Mouse (Mus musculus): ENCODE results near the gene Cdhr2. TPM values are rescaled to one million over a fixed set of nuclear protein-coding genes. Genes with fewer than 3 reads are reported as not detected.
A peak's percentile ranks its signal among the peaks of the same experiment; 100 is the strongest.

The Cdhr2 gene
- polyA plus RNA-seq, 1 experiment from 2014 or later, result not detected

GRCm38 (mm10) chr13:54726131-54726530 lies 24.9 kb downstream of the Cdhr2 start:
- H3K36me3 ChIP-seq (ENCODE audit: insufficient read depth, low read length), result no peaks in the 10 kb centered on the region
- no peak for ATAC-seq
- H3K4me2 ChIP-seq (replicated peaks; ENCODE audit: low read depth, low read length), result no peak overlapping the region
- H3K9ac ChIP-seq (replicated peaks; ENCODE audit: low read depth), result no peak overlapping the region
- WGBS, result 51% methylated on average over 11 of the region's 11 CpGs
- H3K9me3 ChIP-seq (ENCODE audit: low read length), result no peaks in the 10 kb centered on the region
- no peaks in the 10 kb centered on the region for H3K27me3 ChIP-seq (replicated peaks; ENCODE audit: insufficient read depth, low read length)
- no peak overlapping the region for H3K4me3 ChIP-seq (ENCODE audit: low read depth, low read length)
- TF ChIP-seq EP300 (IDR thresholded peaks at IDR 0.05) (no peak), CTCF (IDR thresholded peaks at IDR 0.05) (no peak)
- no peak for DNase-seq (ENCODE audit: low spot score)
- no peak overlapping the region for H3K27ac ChIP-seq (ENCODE audit: low read length)
- no peaks in the 10 kb centered on the region for H3K4me1 ChIP-seq (ENCODE audit: insufficient read depth, low read depth, low read length)

GRCm38 (mm10) chr13:54736931-54737330 lies 35.7 kb downstream of the Cdhr2 start:
- Histone ChIP-seq H3K4me1 (ENCODE audit: insufficient read depth, low read depth, low read length) (no peaks in the 10 kb centered on the region), H3K27ac (ENCODE audit: low read length) (no peak overlapping the region), H3K36me3 (ENCODE audit: insufficient read depth, low read length) (no peaks in the 10 kb centered on the region), H3K27me3 (replicated peaks; ENCODE audit: insufficient read depth, low read length) (peaks cover 26% of the 10 kb centered on the region), H3K9ac (replicated peaks; ENCODE audit: low read depth) (no peak overlapping the region), H3K4me2 (replicated peaks; ENCODE audit: low read depth, low read length) (no peak overlapping the region), H3K4me3 (ENCODE audit: low read depth, low read length) (no peak overlapping the region), H3K9me3 (ENCODE audit: low read length) (no peaks in the 10 kb centered on the region)
- DNase-seq (ENCODE audit: low spot score) (no peak), ATAC-seq (no peak)
- no peak for TF ChIP-seq EP300 (IDR thresholded peaks at IDR 0.05)
- no peak for TF ChIP-seq CTCF (IDR thresholded peaks at IDR 0.05)
- WGBS, result 37% methylated on average over 3 of the region's 3 CpGs

GRCm38 (mm10) chr13:54737488-54738212 lies 36.4 kb downstream of the Cdhr2 start:
- peaks cover 26% of the 10 kb centered on the region for H3K27me3 ChIP-seq (replicated peaks; ENCODE audit: insufficient read depth, low read length)
- DNase-seq (ENCODE audit: low spot score), result peak; percentile 24

GRCm38 (mm10) chr13:54738213-54738601 lies 36.9 kb downstream of the Cdhr2 start:
- no peaks in the 10 kb centered on the region for H3K36me3 ChIP-seq (ENCODE audit: insufficient read depth, low read length)
- H3K4me1 ChIP-seq (ENCODE audit: insufficient read depth, low read depth, low read length), result no peaks in the 10 kb centered on the region
- no peak overlapping the region for H3K9ac ChIP-seq (replicated peaks; ENCODE audit: low read depth)
- TF ChIP-seq EP300 (IDR thresholded peaks at IDR 0.05) (no peak), CTCF (IDR thresholded peaks at IDR 0.05) (no peak)
- no peak overlapping the region for H3K27ac ChIP-seq (ENCODE audit: low read length)
- H3K4me2 ChIP-seq (replicated peaks; ENCODE audit: low read depth, low read length), result peak overlapping the region; percentile 48
- ATAC-seq (no peak), DNase-seq (ENCODE audit: low spot score) (no peak)
- 7% methylated on average over 33 of the region's 34 CpGs for whole genome bisulfite sequencing
- no peaks in the 10 kb centered on the region for H3K9me3 ChIP-seq (ENCODE audit: low read length)
- H3K27me3 ChIP-seq (replicated peaks; ENCODE audit: insufficient read depth, low read length), result peaks cover 26% of the 10 kb centered on the region
- H3K4me3 ChIP-seq (ENCODE audit: low read depth, low read length), result no peak overlapping the region

More at GRCm38 (mm10) chr13:54737488-54738212, 36.4 kb downstream of the Cdhr2 start:
- Histone ChIP-seq H3K9ac (replicated peaks; ENCODE audit: low read depth) (no peak overlapping the region), H3K4me1 (ENCODE audit: insufficient read depth, low read depth, low read length) (no peaks in the 10 kb centered on the region), H3K9me3 (ENCODE audit: low read length) (no peaks in the 10 kb centered on the region), H3K4me3 (ENCODE audit: low read depth, low read length) (peak overlapping the region; percentile 20; the same call in 1 of the 2 replicates), H3K27ac (ENCODE audit: low read length) (no peak overlapping the region), H3K36me3 (ENCODE audit: insufficient read depth, low read length) (no peaks in the 10 kb centered on the region), H3K4me2 (replicated peaks; ENCODE audit: low read depth, low read length) (peak overlapping the region; percentile 48)
- TF ChIP-seq CTCF (IDR thresholded peaks at IDR 0.05) (no peak), EP300 (IDR thresholded peaks at IDR 0.05) (no peak)
- ATAC-seq, result peak; percentile 49
- WGBS, result under 1% methylated on average over 29 of the region's 87 CpGs

GRCm38 (mm10) chr13:54746110-54746509 lies 44.8 kb downstream of the Cdhr2 start:
- no peak overlapping the region for H3K27ac ChIP-seq (ENCODE audit: low read length)
- H3K9me3 ChIP-seq (ENCODE audit: low read length), result no peaks in the 10 kb centered on the region
- no peak for DNase-seq (ENCODE audit: low spot score)
- H3K9ac ChIP-seq (replicated peaks; ENCODE audit: low read depth), result no peak overlapping the region
- peaks cover 5% of the 10 kb centered on the region; the same call in 1 of the 2 replicates for H3K4me1 ChIP-seq (ENCODE audit: insufficient read depth, low read depth, low read length)
- no peaks in the 10 kb centered on the region for H3K36me3 ChIP-seq (ENCODE audit: insufficient read depth, low read length)
- WGBS, result 31% methylated on average over 6 of the region's 6 CpGs
- no peak overlapping the region for H3K4me2 ChIP-seq (replicated peaks; ENCODE audit: low read depth, low read length)
- no peak for ATAC-seq
- no peak overlapping the region for H3K4me3 ChIP-seq (ENCODE audit: low read depth, low read length)
- peaks cover 12% of the 10 kb centered on the region for H3K27me3 ChIP-seq (replicated peaks; ENCODE audit: insufficient read depth, low read length)
- no peak for TF ChIP-seq EP300 (IDR thresholded peaks at IDR 0.05)
- TF ChIP-seq CTCF (IDR thresholded peaks at IDR 0.05), result no peak

- ATAC-seq (no peak), DNase-seq (ENCODE audit: low spot score) (no peak)
- no peak overlapping the region for H3K4me2 ChIP-seq (replicated peaks; ENCODE audit: low read depth, low read length)
- peaks cover 5% of the 10 kb centered on the region; the same call in 1 of the 2 replicates for H3K4me1 ChIP-seq (ENCODE audit: insufficient read depth, low read depth, low read length)
- no peak overlapping the region for H3K27ac ChIP-seq (ENCODE audit: low read length)
- peaks cover 12% of the 10 kb centered on the region for H3K27me3 ChIP-seq (replicated peaks; ENCODE audit: insufficient read depth, low read length)
- H3K4me3 ChIP-seq (ENCODE audit: low read depth, low read length), result no peak overlapping the region
- H3K9me3 ChIP-seq (ENCODE audit: low read length), result no peaks in the 10 kb centered on the region
- 36% methylated on average over 10 of the region's 10 CpGs for WGBS
- no peaks in the 10 kb centered on the region for H3K36me3 ChIP-seq (ENCODE audit: insufficient read depth, low read length)
- no peak overlapping the region for H3K9ac ChIP-seq (replicated peaks; ENCODE audit: low read depth)
- no peak for TF ChIP-seq EP300 (IDR thresholded peaks at IDR 0.05)
Observed at GRCm38 (mm10) chr13:54746896-54747295, 45.6 kb downstream of the Cdhr2 start.

All from lung, postnatal 0 days (tissue).